Mouse (Mus musculus) brain, embryonic 18.5 days (tissue): ENCODE measurements around the gene Macrod2.

Experiments
- DNase-seq: peaks from one replicate; pipeline ENCODE4 v3.0.0-alpha.2; 2012; ENCODE audit warnings: low read depth, low spot score

Macrod2 gene

GRCm38 (mm10) chr2:140793886-140794608, 398.9 kb downstream of the Macrod2 start:
- no peak for DNase-seq

GRCm38 (mm10) chr2:140811693-140812092, 416.6 kb downstream of the Macrod2 start:
- no peak for DNase-seq

GRCm38 (mm10) chr2:140819391-140820120, 424.4 kb downstream of the Macrod2 start:
- no peak for DNase-seq

GRCm38 (mm10) chr2:140822378-140822777, 427.3 kb downstream of the Macrod2 start:
- no peak for DNase-seq

- no peak for DNase-seq
These were observed 431.1 kb downstream of the Macrod2 start for GRCm38 (mm10) chr2:140826241-140826640.

- no peak for DNase-seq
These were observed 433.8 kb downstream of the Macrod2 start for GRCm38 (mm10) chr2:140828859-140829258.

GRCm38 (mm10) chr2:140830086-140830485, 435.0 kb downstream of the Macrod2 start:
- DNase-seq = no peak

- no peak for DNase-seq
These were observed 444.3 kb downstream of the Macrod2 start for GRCm38 (mm10) chr2:140839371-140839770.

GRCm38 (mm10) chr2:140839880-140840279, 444.8 kb downstream of the Macrod2 start:
- peak; percentile 60 for DNase-seq

- DNase-seq = no peak
These were observed 448.9 kb downstream of the Macrod2 start for GRCm38 (mm10) chr2:140844030-140844429.

GRCm38 (mm10) chr2:140847817-140848428, 452.8 kb downstream of the Macrod2 start:
- DNase-seq = no peak

GRCm38 (mm10) chr2:140853538-140853937, 458.4 kb downstream of the Macrod2 start:
- DNase-seq = no peak

- no peak for DNase-seq
These were observed 466.2 kb downstream of the Macrod2 start for GRCm38 (mm10) chr2:140861356-140861755.

GRCm38 (mm10) chr2:140862736-140863135, 467.6 kb downstream of the Macrod2 start:
- no peak for DNase-seq

GRCm38 (mm10) chr2:140865636-140866035, 470.5 kb downstream of the Macrod2 start:
- DNase-seq = no peak

GRCm38 (mm10) chr2:140867116-140867515, 472.0 kb downstream of the Macrod2 start:
- no peak for DNase-seq

GRCm38 (mm10) chr2:140885176-140885575, 490.1 kb downstream of the Macrod2 start:
- no peak for DNase-seq

GRCm38 (mm10) chr2:140890683-140891082, 495.6 kb downstream of the Macrod2 start:
- no peak for DNase-seq

GRCm38 (mm10) chr2:140896396-140897082, 501.4 kb downstream of the Macrod2 start:
- DNase-seq = no peak

- no peak for DNase-seq
These were observed 503.4 kb downstream of the Macrod2 start for GRCm38 (mm10) chr2:140898408-140898985.

GRCm38 (mm10) chr2:140905331-140905730, 510.2 kb downstream of the Macrod2 start:
- no peak for DNase-seq

- DNase-seq = no peak
These were observed 511.0 kb downstream of the Macrod2 start for GRCm38 (mm10) chr2:140906123-140906522.
